Mouse (Mus musculus): ENCODE measurements around the gene Gm17617. TPM values are rescaled to one million over a fixed set of nuclear protein-coding genes. Genes with fewer than 3 reads are reported as not detected.
A peak's percentile ranks its signal among the peaks of the same experiment; 100 is the strongest.

Gene Gm17617
- not detected for polyA plus RNA-seq (2021)

- in situ Hi-C loops (cut with MboI; ENCODE audit: low pct_unique_long_range_greater_than_20kb): no loop called here
- H3K27me3 ChIP-seq: no peaks in the 10 kb centered on the region
- DNase-seq (ENCODE audit: low read depth, low spot score): no peak
- TF ChIP-seq CTCF (IDR thresholded peaks at IDR 0.05): no peak
- no peak for ATAC-seq
- ChIA-PET CTCF (interaction anchor here (0.9 kb wide), 1 partner anchor 11 kb away, joined by 3 read pairs; no protein-coding TSS in a partner anchor), POLR2A (interaction anchor here (1.5 kb wide), 1 partner anchor 28 kb away, joined by 3 read pairs; the partner anchor contains the start of gene Zfp346)
Observed at GRCm38 (mm10) chr13:55133448-55133847, at the start of gene Gm17617. Gene Gm17617, minus strand, starts transcription at chr13:55133548.

GRCm38 (mm10) chr13:55182173-55182894 lies 49.0 kb upstream of the Gm17617 start:
- no peak for ATAC-seq

GRCm38 (mm10) chr13:55181786-55182172 lies 48.4 kb upstream of the Gm17617 start:
- no peaks in the 10 kb centered on the region for H3K27me3 ChIP-seq
- POLR2A ChIA-PET: no interaction called here
- ATAC-seq: no peak
- TF ChIP-seq CTCF (IDR thresholded peaks at IDR 0.05): no peak
- in situ Hi-C loops (cut with MboI; ENCODE audit: low pct_unique_long_range_greater_than_20kb): no loop called here
- no peak for DNase-seq (ENCODE audit: low read depth, low spot score)
- CTCF ChIA-PET: no interaction called here

More at GRCm38 (mm10) chr13:55182173-55182894, 49.0 kb upstream of the Gm17617 start:
- TF ChIP-seq CTCF (IDR thresholded peaks at IDR 0.05): peak; percentile 74
- DNase-seq (ENCODE audit: low read depth, low spot score): no peak
- CTCF ChIA-PET: interaction anchor here (0.9 to 1.5 kb wide), 3 partner anchors 12 to 39 kb away, joined by 3 to 4 read pairs (median 4); no protein-coding TSS in a partner anchor
- in situ Hi-C loops (cut with MboI; ENCODE audit: low pct_unique_long_range_greater_than_20kb): no loop called here
- no peaks in the 10 kb centered on the region for H3K27me3 ChIP-seq
- POLR2A ChIA-PET: no interaction called here

GRCm38 (mm10) chr13:55179591-55179990 lies 46.2 kb upstream of the Gm17617 start:
- ChIA-PET CTCF (interaction anchor here (1.1 to 1.6 kb wide), 2 partner anchors 10 to 45 kb away, joined by 3 read pairs; no protein-coding TSS in a partner anchor), POLR2A (no interaction called here)
- in situ Hi-C loops (cut with MboI; ENCODE audit: low pct_unique_long_range_greater_than_20kb): loop anchor here (5.0 kb wide), 2 partner anchors 42 to 382 kb away; no protein-coding TSS in a partner anchor
- ATAC-seq (no peak), DNase-seq (ENCODE audit: low read depth, low spot score) (no peak)
- TF ChIP-seq CTCF (IDR thresholded peaks at IDR 0.05): no peak
- H3K27me3 ChIP-seq: no peaks in the 10 kb centered on the region

- TF ChIP-seq CTCF (IDR thresholded peaks at IDR 0.05): peak; percentile 70
- POLR2A ChIA-PET: no interaction called here
- in situ Hi-C loops (cut with MboI; ENCODE audit: low pct_unique_long_range_greater_than_20kb): loop anchor here (5.0 kb wide), 2 partner anchors 41 to 381 kb away; no protein-coding TSS in a partner anchor
- no peaks in the 10 kb centered on the region for H3K27me3 ChIP-seq
- ATAC-seq (no peak), DNase-seq (ENCODE audit: low read depth, low spot score) (no peak)
- CTCF ChIA-PET: interaction anchor here (0.8 to 1.0 kb wide), 2 partner anchors 43 to 47 kb away, joined by 3 read pairs; no protein-coding TSS in a partner anchor
Observed at GRCm38 (mm10) chr13:55178556-55178955, 45.2 kb upstream of the Gm17617 start.

GRCm38 (mm10) chr13:55177903-55178496 lies 44.7 kb upstream of the Gm17617 start:
- POLR2A ChIA-PET: no interaction called here
- ATAC-seq (no peak), DNase-seq (ENCODE audit: low read depth, low spot score) (no peak)
- in situ Hi-C loops (cut with MboI; ENCODE audit: low pct_unique_long_range_greater_than_20kb): loop anchor here (5.0 kb wide), 2 partner anchors 41 to 381 kb away; no protein-coding TSS in a partner anchor
- CTCF ChIA-PET: interaction anchor here (0.8 to 1.0 kb wide), 3 partner anchors 12 to 46 kb away, joined by 3 read pairs; no protein-coding TSS in a partner anchor
- no peaks in the 10 kb centered on the region for H3K27me3 ChIP-seq
- no peak for TF ChIP-seq CTCF (IDR thresholded peaks at IDR 0.05)

- ChIA-PET CTCF (no interaction called here), POLR2A (no interaction called here)
- in situ Hi-C loops (cut with MboI; ENCODE audit: low pct_unique_long_range_greater_than_20kb): loop anchor here (5.0 kb wide), 2 partner anchors 39 to 379 kb away; no protein-coding TSS in a partner anchor
- ATAC-seq (no peak), DNase-seq (ENCODE audit: low read depth, low spot score) (no peak)
- no peak for TF ChIP-seq CTCF (IDR thresholded peaks at IDR 0.05)
- H3K27me3 ChIP-seq: no peaks in the 10 kb centered on the region
Observed at GRCm38 (mm10) chr13:55176265-55176664, 42.9 kb upstream of the Gm17617 start.

GRCm38 (mm10) chr13:55174347-55174746 lies 41.0 kb upstream of the Gm17617 start:
- ChIA-PET CTCF (no interaction called here), POLR2A (no interaction called here)
- in situ Hi-C loops (cut with MboI; ENCODE audit: low pct_unique_long_range_greater_than_20kb): no loop called here
- DNase-seq (ENCODE audit: low read depth, low spot score) (no peak), ATAC-seq (no peak)
- no peak for TF ChIP-seq CTCF (IDR thresholded peaks at IDR 0.05)
- no peaks in the 10 kb centered on the region for H3K27me3 ChIP-seq

- in situ Hi-C loops (cut with MboI; ENCODE audit: low pct_unique_long_range_greater_than_20kb): no loop called here
- TF ChIP-seq CTCF (IDR thresholded peaks at IDR 0.05): no peak
- no peaks in the 10 kb centered on the region for H3K27me3 ChIP-seq
- DNase-seq (ENCODE audit: low read depth, low spot score) (no peak), ATAC-seq (no peak)
- CTCF ChIA-PET: interaction anchor here (1.0 kb wide), 1 partner anchor 35 kb away, joined by 3 read pairs; no protein-coding TSS in a partner anchor
- POLR2A ChIA-PET: no interaction called here
Observed at GRCm38 (mm10) chr13:55172336-55172770, 39.0 kb upstream of the Gm17617 start.

- peak; percentile 66 for ATAC-seq
- TF ChIP-seq CTCF (IDR thresholded peaks at IDR 0.05): no peak
- H3K27me3 ChIP-seq: no peaks in the 10 kb centered on the region
- CTCF ChIA-PET: interaction anchor here (0.8 to 1.0 kb wide), 2 partner anchors 35 to 39 kb away, joined by 3 read pairs; no protein-coding TSS in a partner anchor
- DNase-seq (ENCODE audit: low read depth, low spot score): no peak
- in situ Hi-C loops (cut with MboI; ENCODE audit: low pct_unique_long_range_greater_than_20kb): no loop called here
- POLR2A ChIA-PET: no interaction called here
Observed at GRCm38 (mm10) chr13:55171517-55172335, 38.4 kb upstream of the Gm17617 start.
